In the genomic region with DNA sequence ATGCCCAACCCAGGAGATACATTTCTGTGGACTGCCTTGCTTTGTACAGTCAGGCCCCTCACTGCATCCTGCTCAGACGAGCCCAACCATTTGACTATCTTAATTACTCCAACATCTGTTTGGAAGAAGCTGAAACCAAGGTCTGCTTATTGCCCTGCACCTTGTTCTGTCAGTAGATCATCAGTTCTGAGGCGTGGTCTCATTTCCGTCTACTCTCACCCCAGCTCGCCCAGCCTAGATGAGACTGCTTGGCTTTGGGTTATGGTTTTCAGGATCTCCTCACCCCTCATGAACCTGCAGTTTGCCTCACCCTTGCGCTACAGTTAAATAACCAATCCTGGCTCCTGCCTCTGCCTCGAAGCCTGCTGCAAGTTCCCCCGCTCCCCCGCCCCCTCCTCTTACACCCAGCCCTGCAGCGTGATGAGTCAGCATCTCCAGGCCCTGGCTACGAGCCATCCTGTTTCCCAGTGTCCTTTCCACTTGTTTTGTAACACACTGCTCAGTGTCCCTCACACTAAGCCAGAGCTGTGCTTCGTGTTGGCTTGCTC, we compare ENCODE assay signal across 9 mouse cellular contexts.
A peak's percentile ranks its signal among the peaks of the same experiment; 100 is the strongest.
DNase-seq lines count a peak whose midpoint lies in the region; ATAC-seq and TF ChIP-seq lines count a peak whose summit lies in the region.
"Had no signal": no experiment of that assay in that cellular context is flagged by ENCODE, and none has a peak within 500 bp of the region (broad histone marks: within the 10 kb centered on the region; RNA-seq: fewer than 3 reads in every experiment).

No protein-coding gene starts in this region.

- no peak for TF ChIP-seq CTCF in hindbrain, postnatal 0 days (IDR thresholded peaks at IDR 0.05; ENCODE audit: low read depth)

- no peak overlapping the region for H3K27ac ChIP-seq in hindbrain, postnatal 0 days

- peak; percentile 88 for ATAC-seq in hindbrain, postnatal 0 days

- H3K4me1 ChIP-seq in hindbrain, postnatal 0 days (ENCODE audit: insufficient read depth, low read length), result 0 out of 2 replicates have a peak, but pooled peaks cover 10% of the 10 kb centered on the region

- no peak overlapping the region for H3K4me2 ChIP-seq in hindbrain, postnatal 0 days (ENCODE audit: low read depth, low read length)

- DNase-seq in adrenal gland, adult 8-10 months, result peak; percentile 92
- DNase-seq in embryo, embryonic 11 days, result peak; percentile 75
- peak; percentile 94 for DNase-seq in gastrocnemius, postnatal 14 days
- DNase-seq in hindbrain, postnatal 0 days (ENCODE audit: low spot score), result peak; percentile 89
- peak; percentile 64 to 77 for DNase-seq in left cerebral cortex, adult 8-10 months (ENCODE audit: low spot score in 2 of 2)
- DNase-seq in lung, postnatal 4 days, result peak; percentile 76 to 87
- peak; percentile 85 to 86 for DNase-seq in right cerebral cortex, postnatal 10 days (ENCODE audit: low spot score in 2 of 2)
- DNase-seq in thymus, postnatal 4 days, result no peak

- no peak overlapping the region for H3K4me3 ChIP-seq in hindbrain, postnatal 0 days (ENCODE audit: low read length)
- H3K4me3 ChIP-seq: myocyte had no signal

- intact Hi-C loops in gastrocnemius, postnatal 14 days (cut with DNase I; ENCODE audit: low total_unique reads), result no loop called here

- 21% methylated on average over 11 of the region's 11 CpGs for WGBS in hindbrain, postnatal 0 days

- H3K27me3 ChIP-seq in hindbrain, postnatal 0 days (ENCODE audit: insufficient read depth, low read length), result no peaks in the 10 kb centered on the region

- H3K36me3 ChIP-seq in hindbrain, postnatal 0 days (ENCODE audit: insufficient read depth, low read length), result no peaks in the 10 kb centered on the region

- H3K9me3 ChIP-seq in hindbrain, postnatal 0 days (ENCODE audit: low read length), result no peaks in the 10 kb centered on the region

- no peak overlapping the region for H3K9ac ChIP-seq in hindbrain, postnatal 0 days (replicated peaks; ENCODE audit: low read length)
